Mouse (Mus musculus): ENCODE results near the gene Sema3d.

DNA sequence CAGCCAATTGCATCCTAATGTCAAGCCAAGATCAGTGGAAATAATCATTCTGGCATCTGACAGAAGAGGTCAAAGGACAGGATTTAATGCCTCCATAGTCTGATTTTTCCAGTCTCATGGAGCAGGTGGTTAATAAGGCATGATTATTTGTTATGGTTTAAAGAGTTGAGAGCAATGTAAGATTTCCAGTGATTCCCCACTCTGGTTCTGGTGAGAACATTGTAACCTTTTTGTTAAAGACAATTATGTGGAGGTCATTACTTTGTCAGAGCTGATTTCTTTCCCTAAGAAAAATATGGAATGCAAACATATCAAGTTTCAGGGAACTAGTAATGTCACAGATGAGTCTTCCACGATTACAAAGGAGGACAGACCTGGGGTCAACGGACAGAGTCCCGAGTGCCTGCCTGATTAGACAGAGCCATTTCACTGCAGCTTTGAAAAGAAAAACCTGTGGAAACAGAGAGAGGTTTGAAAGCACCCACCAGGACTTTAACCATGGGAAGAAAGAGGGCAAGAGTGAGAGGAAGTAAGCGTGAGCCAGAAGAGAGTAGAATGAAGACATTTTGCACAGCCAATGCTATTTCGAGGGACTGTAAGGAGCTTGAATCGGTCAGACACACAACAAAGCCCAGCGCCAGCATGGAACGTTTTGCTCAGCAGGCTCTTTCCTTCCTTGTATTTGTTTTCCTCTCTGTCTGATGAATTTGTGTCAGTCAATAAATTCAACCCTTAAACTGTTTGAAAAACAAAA, 251.2 kb downstream of the Sema3d start:
- no peak for TF ChIP-seq CTCF (IDR thresholded peaks at IDR 0.05; ENCODE audit: low read depth)
- TF ChIP-seq EP300 (IDR thresholded peaks at IDR 0.05; ENCODE audit: low read depth), result no peak
